In the genomic region with DNA sequence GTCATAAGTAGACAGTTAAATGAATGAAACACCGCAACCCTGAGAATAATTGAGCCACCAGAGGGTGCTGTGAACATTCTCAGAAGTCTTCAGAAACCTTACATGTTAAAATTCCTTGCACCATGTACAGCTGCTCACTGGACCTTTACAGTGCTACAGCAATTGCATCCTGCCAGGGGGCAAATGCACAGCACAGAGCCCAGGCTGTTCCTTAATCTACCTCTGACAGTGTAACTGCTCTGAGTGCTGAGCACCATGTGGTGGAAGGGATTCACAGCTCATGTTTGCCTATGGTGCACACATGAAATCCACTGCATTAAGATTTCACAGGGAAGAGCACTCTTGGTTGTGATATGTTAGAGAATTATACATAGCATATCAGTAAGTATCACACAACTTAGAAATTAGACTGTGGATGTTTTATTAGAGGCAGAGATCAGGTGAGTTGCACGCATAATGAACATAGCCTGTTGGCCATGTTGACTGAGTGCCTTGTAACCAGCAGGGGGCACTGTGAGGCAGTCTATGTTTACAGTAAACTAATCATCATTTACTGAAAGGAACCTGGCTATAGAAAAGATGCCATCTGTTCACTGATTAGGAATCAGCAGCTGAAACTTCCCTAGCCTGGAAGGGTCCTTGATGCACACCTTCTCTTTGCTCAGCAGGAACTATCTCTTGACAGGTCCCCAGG, we compare ENCODE assay signal across 12 mouse cellular contexts.
DNase-seq lines count a peak whose midpoint lies in the region; ATAC-seq and TF ChIP-seq lines count a peak whose summit lies in the region.
"Had no signal": no experiment of that assay in that cellular context is flagged by ENCODE, and none has a peak within 500 bp of the region (broad histone marks: within the 10 kb centered on the region; RNA-seq: fewer than 3 reads in every experiment).

No protein-coding gene starts in this region.

- no peak for ATAC-seq in inflammation-experienced regulatory T-cells, adult 6 months

- H3K27me3 ChIP-seq in liver, adult 2 months (ENCODE audit: control insufficient read depth, insufficient read depth, low read length): no peaks in the 10 kb centered on the region
- H3K27me3 ChIP-seq: embryonic facial prominence, embryonic 13.5 days; liver, embryonic 15.5 days had no signal

- no peak overlapping the region for H3K4me3 ChIP-seq in liver, adult 2 months (ENCODE audit: insufficient read depth, low read depth, low read length)
- H3K4me3 ChIP-seq: embryonic facial prominence, embryonic 13.5 days; liver, embryonic 15.5 days; myocyte had no signal

- H3K27ac ChIP-seq in liver, adult 2 months (replicated peaks; ENCODE audit: insufficient read depth, low read depth, low read length): no peak overlapping the region
- H3K27ac ChIP-seq: embryonic facial prominence, embryonic 13.5 days; liver, embryonic 15.5 days had no signal

- WGBS in liver, adult 2 months: 62% methylated on average over 2 of the region's 2 CpGs

- no peak overlapping the region for H3K9ac ChIP-seq in liver, adult 2 months (ENCODE audit: low read depth, low read length)
- H3K9ac ChIP-seq: embryonic facial prominence, embryonic 13.5 days; liver, embryonic 15.5 days had no signal

- peak; percentile 5 to 47 for DNase-seq in adrenal gland, adult (ENCODE audit: inconsistent age in 2 of 2, low spot score in 1 of 2)
- no peak for DNase-seq in adrenal gland, adult 2 months
- peak; percentile 30 for DNase-seq in liver, adult 2 months (ENCODE audit: extremely low read depth, low read depth, low spot score)
- DNase-seq in liver (no peak), ZHBTc4 (ENCODE audit: low read depth, low spot score) (peak; percentile 60)
- DNase-seq in spleen, adult 18-20 months: peak; percentile 66 to 74
- DNase-seq in urinary bladder, postnatal 14 days (ENCODE audit: low spot score): no peak
- DNase-seq: right cerebral cortex, postnatal 4 days had no signal

- no peaks in the 10 kb centered on the region for H3K36me3 ChIP-seq in liver, adult 2 months (ENCODE audit: control insufficient read depth, insufficient read depth, low read length)
- H3K36me3 ChIP-seq: embryonic facial prominence, embryonic 13.5 days; liver, embryonic 15.5 days had no signal

- no peaks in the 10 kb centered on the region for H3K79me2 ChIP-seq in liver, adult 2 months (ENCODE audit: control insufficient read depth, insufficient read depth, low read length)

- H3K4me1 ChIP-seq in liver, adult 2 months (ENCODE audit: control insufficient read depth, insufficient read depth, low read length): no peaks in the 10 kb centered on the region
- H3K4me1 ChIP-seq: embryonic facial prominence, embryonic 13.5 days; liver, embryonic 15.5 days had no signal

- TF ChIP-seq CTCF in liver, adult 2 months (IDR thresholded peaks at IDR 0.05; ENCODE audit: low read depth, low read length): peak; percentile 15; the same call in 1 of the 2 replicates

- no peak for TF ChIP-seq POLR2A in liver, adult 2 months (IDR thresholded peaks at IDR 0.05; ENCODE audit: extremely low read depth, insufficient read depth, low read length)

Comparison
In these comparisons a context has a peak if more than half of its experiments do, and no peak if none do; other contexts are left out.
1. DNase-seq: peak in adrenal gland, adult (2 of 2), liver, adult 2 months (single experiment), ZHBTc4 (single experiment) and spleen, adult 18-20 months (2 of 2); none in adrenal gland, adult 2 months (single experiment), liver (single experiment) and urinary bladder, postnatal 14 days (single experiment).